Mouse (Mus musculus) hindbrain, embryonic 13.5 days (tissue): Measurements from ENCODE around the gene Snrpc. TPM values are rescaled to one million over a fixed set of nuclear protein-coding genes. Genes with fewer than 3 reads are reported as not detected.

Experiments
- ATAC-seq: fragments of 200-750 bp; cut with Nextera tagmentation; 2 replicates; pipeline ENCODE4 v1.8.0; 2017; ENCODE audit warnings: moderate TSS enrichment; ENCODE audit not compliant: low FRiP score
- H3K27ac ChIP-seq: fragments of 300-500 bp; sonication (generic); 2 replicates; pipeline ENCODE4 v1.5.1; 2015; ENCODE audit warnings: inconsistent platforms, mild to moderate bottlenecking, moderate library complexity
- H3K27me3 ChIP-seq: fragments of 300-500 bp; sonication (generic); 2 replicates; pipeline ENCODE4 v1.6.1; 2015; ENCODE audit warnings: mild to moderate bottlenecking, inconsistent platforms
- H3K36me3 ChIP-seq: fragments of 300-500 bp; sonication (generic); 2 replicates; pipeline ENCODE4 v1.6.1; 2015; ENCODE audit warnings: mild to moderate bottlenecking, inconsistent platforms
- H3K4me1 ChIP-seq: fragments of 300-500 bp; sonication (generic); replicated peaks from 2 replicates; pipeline ENCODE4 v1.6.1; 2015; ENCODE audit warnings: inconsistent platforms
- H3K4me2 ChIP-seq: fragments of 300-500 bp; sonication (generic); 2 replicates; pipeline ENCODE4 v1.6.1; 2015; ENCODE audit warnings: inconsistent platforms, mild to moderate bottlenecking, moderate library complexity
- H3K4me3 ChIP-seq: fragments of 300-500 bp; sonication (generic); 2 replicates; pipeline ENCODE4 v1.5.1; 2015; ENCODE audit warnings: mild to moderate bottlenecking, inconsistent platforms
- H3K9ac ChIP-seq: fragments of 300-500 bp; sonication (generic); 2 replicates; pipeline ENCODE4 v1.6.1; 2015; ENCODE audit warnings: mild to moderate bottlenecking, inconsistent platforms
- H3K9me3 ChIP-seq: fragments of 300-500 bp; sonication (generic); 2 replicates; pipeline ENCODE4 v1.6.1; 2016; ENCODE audit warnings: inconsistent platforms
- WGBS: fragments of 180-500 bp; shearing (Covaris S2); methylation state at CpG from one replicate; pipeline ENCODE4 v1.1.7; 2015; 5-methylcytosine and 5-hydroxymethylcytosine counted together
- polyA plus RNA-seq: library from polyadenylated mRNA; unstranded; fragments of >200 nt; fragmentation: Nextera tagmentation; extraction: Ambion mirVana; gene quantifications from 2 replicates; pipeline ENCODE4 v1.2.1, GENCODE M21; 2015

Gene Snrpc
- polyA plus RNA-seq, 1 experiment from 2014 or later = 270 TPM

DNA sequence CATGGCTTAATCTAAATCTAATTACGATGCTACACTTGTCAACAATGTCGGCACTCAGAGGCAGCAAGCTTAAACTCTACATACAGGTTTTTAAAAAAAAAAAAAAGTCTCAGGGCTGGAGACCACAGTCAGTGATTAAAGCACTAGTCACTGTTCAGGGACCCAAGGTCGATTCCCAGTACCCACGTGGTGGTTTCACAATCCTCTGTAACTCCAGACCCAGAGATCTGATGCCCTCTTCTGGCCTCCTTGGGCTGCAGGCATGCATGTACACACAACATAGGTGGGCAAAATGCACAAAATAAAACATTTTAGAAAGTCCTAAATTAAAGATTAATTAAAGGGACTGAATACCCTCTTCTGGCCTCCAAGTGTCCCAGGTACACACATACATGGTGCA, 34.2 kb upstream of the Snrpc start:
- Histone ChIP-seq H3K4me1 (peaks cover 26% of the 10 kb centered on the region), H3K9me3 (no peaks in the 10 kb centered on the region), H3K27me3 (no peaks in the 10 kb centered on the region), H3K27ac (no peak overlapping the region), H3K9ac (no peak overlapping the region), H3K4me2 (no peak overlapping the region), H3K4me3 (no peak overlapping the region), H3K36me3 (no peaks in the 10 kb centered on the region)
- WGBS = 76% methylated on average over 4 of the region's 4 CpGs
- no peak for ATAC-seq

DNA sequence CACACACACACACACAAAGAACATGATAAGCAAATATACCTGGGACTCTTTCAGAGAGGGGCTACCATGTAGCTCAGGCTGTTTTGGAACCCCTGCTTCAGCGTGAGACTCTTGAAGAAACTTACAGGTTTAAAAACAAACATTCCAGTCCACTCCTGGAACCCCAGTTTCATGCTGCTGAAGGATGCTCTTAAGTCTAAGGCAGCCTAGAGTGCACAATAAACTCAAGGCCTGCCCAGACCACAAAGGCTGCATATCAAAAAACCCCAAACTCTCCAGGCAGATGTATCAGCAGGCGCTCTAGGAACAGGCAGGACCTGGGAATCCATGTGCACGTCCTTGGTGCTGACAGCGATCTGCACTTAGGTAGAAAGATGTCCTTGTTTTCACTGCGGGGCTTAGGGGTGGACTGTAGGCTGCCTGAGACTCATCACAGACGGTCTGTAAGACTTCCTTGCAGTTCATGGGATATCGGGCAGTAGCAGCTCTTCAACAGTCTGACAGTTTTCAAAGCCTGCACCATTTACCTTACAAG, 33.7 kb upstream of the Snrpc start:
- ATAC-seq = no peak
- Histone ChIP-seq H3K36me3 (no peaks in the 10 kb centered on the region), H3K4me3 (no peak overlapping the region), H3K27ac (no peak overlapping the region), H3K27me3 (no peaks in the 10 kb centered on the region), H3K4me2 (no peak overlapping the region), H3K9me3 (no peaks in the 10 kb centered on the region), H3K9ac (no peak overlapping the region), H3K4me1 (peaks cover 22% of the 10 kb centered on the region)
- WGBS = 94% methylated on average over 7 of the region's 7 CpGs

DNA sequence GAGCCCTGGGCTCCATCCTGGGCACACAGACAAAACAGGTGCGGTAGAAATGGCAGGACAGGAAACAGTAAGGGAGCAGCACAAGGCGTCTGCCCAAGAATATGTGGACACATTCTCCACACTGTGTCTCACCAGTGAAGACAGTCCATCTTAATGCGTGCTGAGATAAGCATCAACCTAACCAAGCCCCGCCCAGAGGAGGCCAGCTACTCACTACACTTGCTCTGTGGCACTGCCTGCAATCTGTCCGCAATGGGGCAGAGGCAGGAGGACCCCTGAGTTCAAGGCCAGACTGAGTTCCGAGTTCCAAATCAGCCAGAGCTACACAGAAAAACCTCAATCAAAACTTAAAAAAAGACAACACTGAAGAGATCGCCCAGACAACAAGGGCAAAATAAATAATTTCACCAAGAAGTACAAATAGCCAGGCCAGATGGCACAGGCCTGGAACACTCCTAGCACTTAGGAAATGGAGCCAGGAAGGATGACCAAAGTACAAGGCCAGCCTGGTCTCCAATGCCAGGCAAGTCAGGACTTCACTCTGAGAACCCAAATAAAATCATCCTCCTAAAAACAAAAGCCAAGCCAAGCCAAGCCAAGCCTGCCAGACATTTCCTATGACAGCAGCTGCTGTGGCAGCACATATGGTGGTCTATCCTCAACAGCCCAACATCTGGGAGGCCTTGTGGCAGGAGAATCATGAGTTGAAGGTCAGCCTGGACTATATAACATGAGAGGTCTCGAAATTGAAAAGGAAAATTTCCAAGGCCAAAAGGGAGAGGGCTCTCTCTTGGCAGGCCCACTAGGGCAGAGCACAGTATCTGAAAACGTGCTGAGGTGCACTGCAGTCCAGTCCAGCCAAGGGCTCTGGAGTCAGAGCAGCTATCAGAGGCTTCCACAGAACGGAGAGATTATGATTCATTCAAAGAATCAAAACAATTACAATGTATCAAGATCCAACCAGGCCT, 32.9 kb upstream of the Snrpc start:
- Histone ChIP-seq H3K4me3 (no peak overlapping the region), H3K36me3 (no peaks in the 10 kb centered on the region), H3K27me3 (no peaks in the 10 kb centered on the region), H3K4me1 (peaks cover 15% of the 10 kb centered on the region), H3K27ac (no peak overlapping the region), H3K9me3 (no peaks in the 10 kb centered on the region), H3K9ac (no peak overlapping the region), H3K4me2 (no peak overlapping the region)
- WGBS = 93% methylated on average over 10 of the region's 10 CpGs
- no peak for ATAC-seq

DNA sequence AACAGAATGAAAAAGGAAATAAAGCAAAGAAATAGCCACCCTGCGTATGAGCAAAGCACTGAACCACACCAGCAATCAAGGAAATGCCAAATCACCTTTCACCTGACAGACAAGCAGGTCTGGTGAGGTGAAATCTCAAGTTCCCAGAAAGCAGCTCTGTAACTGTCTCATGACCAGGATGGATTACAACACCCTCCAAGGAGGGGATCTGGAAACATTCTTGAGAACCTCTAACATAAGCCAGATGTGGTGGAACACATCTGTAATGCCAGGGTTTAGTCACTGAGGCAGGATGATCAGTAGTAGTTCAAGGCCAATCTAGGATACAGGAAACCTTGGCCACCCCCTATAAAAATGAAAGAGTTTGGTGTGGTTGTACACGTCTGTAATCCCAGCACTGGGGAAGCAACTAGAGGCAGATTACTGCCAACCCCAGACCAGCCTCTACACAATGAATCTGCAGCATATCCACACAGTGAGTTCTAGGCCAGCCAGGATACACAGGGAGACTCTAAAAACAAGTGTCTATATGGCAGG, 30.3 kb upstream of the Snrpc start:
- H3K9ac ChIP-seq = no peak overlapping the region
- H3K27me3 ChIP-seq = no peaks in the 10 kb centered on the region
- no peak overlapping the region for H3K4me2 ChIP-seq
- 86% methylated on average over 2 of the region's 2 CpGs for WGBS
- H3K36me3 ChIP-seq = no peaks in the 10 kb centered on the region
- ATAC-seq = no peak
- 0 out of 2 replicates have a peak, but pooled peaks cover 8% of the 10 kb centered on the region for H3K4me1 ChIP-seq
- H3K9me3 ChIP-seq = no peaks in the 10 kb centered on the region
- no peak overlapping the region for H3K27ac ChIP-seq
- no peak overlapping the region for H3K4me3 ChIP-seq

DNA sequence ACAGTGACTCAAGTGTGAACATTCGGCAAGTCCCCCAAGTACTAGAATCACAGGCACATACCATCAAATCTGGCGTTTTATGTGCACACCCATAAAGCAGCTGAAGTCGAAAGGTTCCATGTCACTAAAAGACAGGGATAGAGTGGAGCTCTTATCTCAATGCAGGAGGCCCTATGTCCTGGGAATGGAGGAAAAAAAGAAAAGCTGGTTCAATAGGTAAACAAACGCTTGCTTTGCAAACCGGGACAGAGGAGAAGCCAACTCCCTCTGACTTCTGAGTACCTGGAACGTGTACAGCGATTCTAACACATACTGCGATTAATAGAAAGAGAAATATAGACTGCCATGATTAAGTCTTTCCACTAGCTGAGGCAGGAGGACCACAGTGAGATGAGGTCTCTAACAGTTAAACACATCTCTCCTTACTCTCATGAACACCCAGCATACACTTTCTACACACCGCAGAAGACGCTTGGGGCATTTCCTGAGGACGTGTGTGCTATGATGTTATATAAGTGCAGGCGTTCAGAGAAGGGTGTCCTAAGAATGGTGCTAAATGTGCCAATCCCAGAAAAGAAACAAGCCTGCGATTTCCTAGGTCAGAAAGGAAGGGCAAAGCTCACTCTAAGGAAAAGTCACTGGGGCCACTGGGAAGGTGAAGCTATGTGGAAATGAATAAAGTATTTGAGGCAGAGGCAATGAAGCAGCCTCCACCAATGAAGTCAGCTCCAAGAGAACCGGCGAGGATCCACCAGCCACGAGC, 27.2 kb upstream of the Snrpc start:
- Histone ChIP-seq H3K27ac (no peak overlapping the region), H3K27me3 (no peaks in the 10 kb centered on the region), H3K36me3 (no peaks in the 10 kb centered on the region), H3K4me2 (no peak overlapping the region), H3K4me3 (no peak overlapping the region), H3K9ac (no peak overlapping the region), H3K4me1 (no peaks in the 10 kb centered on the region), H3K9me3 (no peaks in the 10 kb centered on the region)
- ATAC-seq = no peak
- WGBS = 95% methylated on average over 16 of the region's 16 CpGs

DNA sequence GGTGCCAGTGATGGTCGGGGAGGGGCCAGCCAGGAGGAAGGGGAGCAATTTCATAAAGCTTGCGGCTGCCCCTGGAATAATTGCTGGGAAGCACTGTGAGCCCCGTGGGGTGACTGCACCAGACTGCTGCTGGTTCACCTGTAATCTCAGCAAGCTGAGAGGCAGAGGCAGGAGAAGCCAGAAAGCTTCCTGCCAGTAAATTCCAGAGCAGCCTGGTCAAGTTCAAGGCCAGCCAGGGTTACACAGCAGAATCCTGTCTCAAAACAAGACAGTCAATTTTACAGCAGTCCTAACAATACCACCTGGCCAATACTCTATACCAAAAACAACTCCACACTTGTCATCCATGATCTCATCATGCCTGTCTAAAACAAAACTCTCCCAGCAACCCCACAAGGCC, 26.0 kb upstream of the Snrpc start:
- Histone ChIP-seq H3K9ac (no peak overlapping the region), H3K36me3 (no peaks in the 10 kb centered on the region), H3K4me2 (no peak overlapping the region), H3K4me3 (no peak overlapping the region), H3K27me3 (no peaks in the 10 kb centered on the region), H3K9me3 (no peaks in the 10 kb centered on the region), H3K27ac (no peak overlapping the region), H3K4me1 (no peaks in the 10 kb centered on the region)
- ATAC-seq = no peak
- WGBS = 87% methylated on average over 3 of the region's 3 CpGs

DNA sequence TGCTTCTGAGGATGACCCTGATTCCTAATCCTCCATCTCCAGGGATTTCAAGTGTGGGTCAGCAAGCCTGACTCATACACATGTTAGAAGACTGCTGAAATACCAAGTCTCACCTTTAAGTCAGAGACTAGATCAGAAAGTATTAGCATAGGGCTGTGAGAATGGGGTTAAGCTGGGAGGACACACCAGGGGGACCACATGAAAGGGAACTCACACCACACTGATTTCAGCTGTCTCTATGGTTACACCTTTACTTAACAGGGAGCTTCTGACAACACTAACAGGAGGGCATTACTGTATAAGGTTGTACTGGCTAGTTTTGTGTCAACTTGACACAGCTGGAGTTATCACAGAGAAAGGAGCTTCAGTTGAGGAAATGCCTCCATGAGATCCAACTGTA, 23.3 kb upstream of the Snrpc start:
- Histone ChIP-seq H3K4me2 (no peak overlapping the region), H3K4me1 (peaks cover 21% of the 10 kb centered on the region), H3K9me3 (no peaks in the 10 kb centered on the region), H3K36me3 (no peaks in the 10 kb centered on the region), H3K27ac (no peak overlapping the region), H3K27me3 (no peaks in the 10 kb centered on the region), H3K9ac (no peak overlapping the region), H3K4me3 (no peak overlapping the region)
- ATAC-seq = no peak

DNA sequence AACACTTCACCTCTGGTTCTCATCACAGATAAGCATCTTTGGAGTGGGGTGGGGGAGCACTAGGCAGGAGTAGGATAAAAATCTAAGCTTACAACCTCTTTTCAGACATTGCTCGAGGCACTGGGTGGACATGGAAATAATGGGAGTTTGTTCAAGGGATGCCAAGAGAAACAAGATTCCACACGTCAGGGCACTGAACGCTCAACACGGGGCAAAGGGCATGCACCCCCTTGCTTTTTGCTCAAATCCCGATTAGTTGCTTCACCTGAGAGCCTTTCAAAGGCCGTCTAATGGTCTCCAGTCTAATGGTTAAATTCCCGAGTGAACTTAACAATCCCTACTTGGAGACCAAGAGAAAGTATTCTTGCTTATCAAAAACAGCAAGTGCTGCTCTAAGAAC, 18.9 kb upstream of the Snrpc start:
- no peaks in the 10 kb centered on the region for H3K27me3 ChIP-seq
- ATAC-seq = no peak
- H3K27ac ChIP-seq = no peak overlapping the region
- H3K4me1 ChIP-seq = peaks cover 29% of the 10 kb centered on the region
- peak overlapping the region; percentile 97 for H3K4me3 ChIP-seq
- 29% methylated on average over 7 of the region's 7 CpGs for WGBS
- no peaks in the 10 kb centered on the region for H3K36me3 ChIP-seq
- no peaks in the 10 kb centered on the region for H3K9me3 ChIP-seq
- H3K4me2 ChIP-seq = peak overlapping the region; percentile 95
- peak overlapping the region; percentile 93 for H3K9ac ChIP-seq

DNA sequence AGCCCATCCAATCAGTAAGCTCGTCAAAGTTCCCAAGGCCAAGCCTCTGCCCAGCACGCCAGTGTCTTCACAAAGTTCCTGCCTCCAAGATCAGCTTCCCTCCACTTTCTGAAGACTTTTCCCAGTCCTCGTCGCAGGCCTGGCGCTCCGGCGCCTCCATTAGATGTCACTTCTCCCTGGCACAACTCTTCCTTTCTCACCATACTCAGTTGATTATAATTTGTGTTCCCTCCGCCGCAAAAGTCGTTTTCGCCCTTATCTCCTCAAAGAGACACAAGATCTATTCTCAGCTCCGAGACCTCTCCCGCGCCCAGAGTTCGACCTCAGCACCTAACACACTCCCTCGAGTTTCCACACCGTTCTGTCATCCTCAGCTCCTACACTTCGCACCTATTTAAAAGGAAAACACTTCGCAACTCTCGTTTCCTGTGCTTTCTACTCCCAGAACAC, 18.4 kb upstream of the Snrpc start:
- Histone ChIP-seq H3K27me3 (no peaks in the 10 kb centered on the region), H3K27ac (peak overlapping the region; percentile 93), H3K4me2 (peak overlapping the region; percentile 95), H3K4me1 (peaks cover 29% of the 10 kb centered on the region), H3K9me3 (no peaks in the 10 kb centered on the region), H3K4me3 (peak overlapping the region; percentile 97), H3K9ac (peak overlapping the region; percentile 93), H3K36me3 (no peaks in the 10 kb centered on the region)
- WGBS = under 1% methylated on average over 20 of the region's 20 CpGs
- no peak; the same call in 1 of the 2 replicates for ATAC-seq

DNA sequence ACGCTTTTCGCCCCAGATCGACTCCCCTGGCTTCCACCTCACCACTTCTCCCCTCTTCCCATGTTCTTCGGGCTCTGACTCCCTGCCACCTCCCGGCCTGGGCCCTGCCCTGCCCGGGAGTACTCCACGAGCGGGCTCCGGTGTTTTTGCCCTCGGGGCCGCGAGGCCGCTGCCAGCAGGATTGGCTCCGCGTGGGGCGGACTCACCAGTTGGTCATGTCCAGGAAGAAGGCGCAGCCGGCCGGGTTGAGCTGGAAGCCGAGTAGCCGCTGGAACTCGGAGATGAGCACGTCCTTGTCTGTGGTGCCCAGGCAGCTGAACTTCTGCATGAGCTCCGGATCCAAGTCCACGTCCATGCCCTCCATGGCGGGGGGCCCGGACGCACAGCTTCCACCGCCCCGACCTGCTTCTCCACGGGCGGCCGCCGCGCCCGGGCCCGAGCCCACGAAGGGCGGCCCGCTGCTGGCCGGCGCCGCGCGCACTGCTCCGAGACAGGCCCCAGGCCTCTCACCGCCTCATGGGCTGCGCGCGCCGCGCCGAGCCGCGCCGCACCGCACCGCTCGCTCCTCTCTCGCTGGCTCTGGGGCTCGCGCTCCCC, 17.9 kb upstream of the Snrpc start:
- Histone ChIP-seq H3K27me3 (no peaks in the 10 kb centered on the region), H3K4me3 (peak overlapping the region; percentile 97), H3K4me2 (peak overlapping the region; percentile 95), H3K9ac (peak overlapping the region; percentile 93), H3K36me3 (no peaks in the 10 kb centered on the region), H3K4me1 (peaks cover 29% of the 10 kb centered on the region), H3K27ac (peak overlapping the region; percentile 93), H3K9me3 (no peaks in the 10 kb centered on the region)
- WGBS = under 1% methylated on average over 25 of the region's 62 CpGs
- peak; percentile 90 for ATAC-seq

DNA sequence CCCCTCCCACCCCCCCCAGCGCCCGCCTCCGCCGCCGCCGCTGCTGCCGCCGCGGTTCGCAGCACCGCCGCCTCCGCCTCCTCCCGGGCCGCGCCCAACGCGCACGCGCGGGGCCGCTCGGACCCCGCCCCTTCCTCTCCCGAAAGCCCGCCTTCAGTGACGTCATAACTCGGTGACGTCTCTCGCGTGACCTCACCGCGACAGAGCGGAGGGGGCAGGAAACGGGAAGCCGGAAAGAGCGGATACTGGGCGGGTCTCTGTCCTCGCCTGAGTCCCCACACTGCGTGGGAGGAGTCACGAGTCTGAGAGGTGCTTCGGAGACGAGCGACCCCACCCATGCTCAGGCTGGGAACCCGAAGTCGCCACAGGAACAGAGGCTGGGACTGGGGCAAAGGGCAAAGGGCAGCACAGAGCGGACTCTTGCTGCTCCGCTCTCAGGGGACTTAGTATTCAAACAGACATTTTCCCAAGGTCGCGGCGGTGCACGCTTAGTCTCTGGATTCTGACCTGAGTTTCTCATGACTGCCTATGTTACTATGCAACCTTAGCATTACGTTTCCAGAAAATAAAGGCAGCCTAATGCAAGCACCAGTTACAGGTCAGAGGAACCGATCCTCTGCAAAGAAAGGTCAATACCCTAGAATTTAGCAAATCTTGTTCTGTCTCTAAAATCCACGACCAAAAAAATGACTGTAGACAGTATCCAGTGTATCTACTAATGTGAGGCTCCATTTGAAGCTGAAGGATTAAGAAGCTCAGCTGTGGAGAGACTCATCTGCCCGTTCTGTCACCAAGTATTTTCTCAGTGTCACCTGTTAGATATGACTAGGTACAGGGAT, 17.2 kb upstream of the Snrpc start, which contains the start of gene D17Wsu92e:
D17Wsu92e (minus strand) TSS at position 81 of the 839 bp plus-strand sequence.
- H3K36me3 ChIP-seq = no peaks in the 10 kb centered on the region
- ATAC-seq = peak; percentile 96
- peak within 1 kb of the TSS; percentile 93 for H3K27ac ChIP-seq
- 0 out of 2 replicates have a peak, but pooled peaks cover 3% of the 10 kb centered on the region for H3K27me3 ChIP-seq
- H3K4me1 ChIP-seq = peaks cover 29% of the 10 kb centered on the region
- peak within 1 kb of the TSS; percentile 97 for H3K4me3 ChIP-seq
- H3K4me2 ChIP-seq = peak within 1 kb of the TSS; percentile 95
- H3K9me3 ChIP-seq = no peaks in the 10 kb centered on the region
- 3% methylated on average over 37 of the region's 56 CpGs for WGBS
- peak within 1 kb of the TSS; percentile 93 for H3K9ac ChIP-seq
